Mouse (Mus musculus) mature B cell (primary cell): Measurements from ENCODE around the gene Elp5.

ENCODE experiments used
- in situ Hi-C: fragments of 300-500 bp; cut with MboI; formaldehyde crosslinking; loops from 2 replicates; pipeline ENCODE4 v1.14.3; 2019

Gene Elp5

GRCm38 (mm10) chr11:69982225-69982624 lies at the start of gene Elp5:
Elp5 (minus strand) TSS chr11:69982517.
- in situ Hi-C loops, result no loop called here

GRCm38 (mm10) chr11:70031321-70031670 lies 49.0 kb upstream of the Elp5 start:
- in situ Hi-C loops, result no loop called here

GRCm38 (mm10) chr11:70030651-70031320 lies 48.5 kb upstream of the Elp5 start:
- in situ Hi-C loops, result no loop called here

GRCm38 (mm10) chr11:70029829-70030550 lies 47.7 kb upstream of the Elp5 start:
- in situ Hi-C loops, result no loop called here

GRCm38 (mm10) chr11:70029130-70029801 lies 46.9 kb upstream of the Elp5 start:
- in situ Hi-C loops, result no loop called here

GRCm38 (mm10) chr11:70028401-70029129 lies 46.2 kb upstream of the Elp5 start:
- in situ Hi-C loops, result no loop called here

DNA sequence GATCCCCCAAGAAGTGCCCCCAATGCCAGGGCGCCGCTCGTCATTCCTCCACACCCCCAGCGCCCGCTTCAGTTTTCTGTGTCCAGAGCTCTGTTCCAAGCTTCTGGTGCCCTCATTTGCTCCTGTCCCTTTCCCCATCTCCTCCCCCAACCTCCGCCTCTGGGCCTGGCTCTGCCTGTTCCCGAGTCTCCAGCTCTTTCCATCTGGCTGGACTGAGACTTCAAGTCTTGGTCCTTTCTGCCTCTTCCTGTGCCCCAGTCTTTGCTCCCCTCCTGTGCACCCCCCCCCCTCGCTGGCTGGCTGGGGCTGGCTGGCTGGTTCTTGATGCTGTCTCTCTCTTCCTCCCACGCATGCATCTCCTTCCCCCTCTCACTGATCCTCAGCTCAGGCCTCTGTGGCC lies 45.1 kb upstream of the Elp5 start:
- in situ Hi-C loops, result no loop called here

DNA sequence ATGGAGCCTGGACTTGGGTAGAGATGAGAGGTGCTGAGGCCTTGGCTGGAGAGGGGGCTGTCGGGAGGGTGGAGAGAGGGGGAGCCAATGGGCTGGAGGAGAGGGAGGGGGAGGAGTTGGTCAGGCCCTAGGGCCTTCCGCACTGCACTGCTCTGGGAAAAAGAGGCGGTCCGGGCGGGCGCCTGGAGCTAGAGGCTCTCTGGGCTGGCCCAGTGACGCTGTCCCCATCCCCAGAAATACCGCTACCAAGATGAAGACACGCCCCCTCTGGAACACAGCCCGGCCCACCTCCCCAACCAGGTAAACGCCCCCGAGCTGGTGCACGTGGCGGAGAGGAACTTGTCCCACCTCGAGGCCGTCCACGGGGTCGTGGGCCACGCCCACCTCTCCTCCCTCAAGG lies 44.4 kb upstream of the Elp5 start:
- in situ Hi-C loops, result no loop called here

DNA sequence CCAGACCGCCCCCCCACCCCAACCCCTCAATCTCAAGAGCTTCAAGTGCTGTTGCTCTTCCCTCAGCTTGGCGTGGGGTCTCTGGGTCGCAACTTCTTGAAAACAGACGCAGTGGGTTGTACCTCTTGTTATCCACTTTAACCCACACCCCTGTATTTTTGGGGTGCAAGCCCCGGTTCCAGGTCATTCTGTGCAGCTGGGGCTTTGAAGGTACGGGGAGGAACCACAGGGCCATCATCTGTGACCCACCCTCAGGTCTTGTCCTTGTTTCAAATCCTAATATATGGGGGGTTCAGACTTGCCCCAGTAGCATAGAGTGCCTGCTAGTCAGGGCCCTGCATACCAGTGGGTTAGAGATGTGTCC lies 41.8 kb upstream of the Elp5 start:
- in situ Hi-C loops, result loop anchor here (25.0 kb wide), 1 partner anchor 638 kb away; the partner anchor contains the start of genes Eno3, Pfn1 and Spag7

DNA sequence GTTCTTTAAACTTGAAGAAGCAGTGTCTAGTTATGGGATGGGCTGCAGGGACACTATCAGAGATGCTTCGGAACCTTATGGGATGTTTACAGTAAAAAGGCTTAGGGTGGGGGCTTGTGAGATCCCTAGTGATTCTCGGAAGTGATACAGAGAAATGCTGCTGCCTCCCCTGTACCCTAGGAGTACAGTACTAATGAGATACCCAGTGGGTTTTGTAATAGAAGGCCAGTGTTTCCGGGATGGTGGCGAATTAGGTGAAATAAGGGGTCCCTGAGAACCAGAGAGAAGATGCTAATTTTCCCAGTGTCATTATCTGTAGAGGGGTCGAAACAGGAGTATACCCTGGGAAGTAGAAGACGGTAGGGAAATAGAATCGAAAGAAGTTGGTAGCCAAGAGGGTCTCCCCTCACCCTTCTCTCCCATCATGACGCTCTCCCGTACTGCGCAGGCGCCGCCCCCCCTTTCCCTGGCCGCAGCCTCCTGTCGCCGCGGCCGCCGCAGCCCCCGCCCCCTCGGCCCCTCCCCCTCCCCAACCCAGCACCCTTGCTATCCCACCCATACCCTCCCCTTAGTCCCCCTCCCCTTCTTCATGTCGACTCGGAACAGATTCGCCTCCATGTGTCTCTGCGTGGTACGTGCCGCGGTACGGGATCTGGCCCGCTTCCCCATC lies 41.3 kb upstream of the Elp5 start:
- in situ Hi-C loops, result loop anchor here (25.0 kb wide), 1 partner anchor 639 kb away; the partner anchor contains the start of genes Eno3, Pfn1 and Spag7

- in situ Hi-C loops, result loop anchor here (25.0 kb wide), 1 partner anchor 641 kb away; the partner anchor contains the start of genes Eno3, Pfn1 and Spag7
These were observed 39.2 kb upstream of the Elp5 start for GRCm38 (mm10) chr11:70021264-70022132.

GRCm38 (mm10) chr11:70020731-70021263 lies 38.5 kb upstream of the Elp5 start:
- in situ Hi-C loops, result loop anchor here (25.0 kb wide), 1 partner anchor 642 kb away; the partner anchor contains the start of genes Eno3, Pfn1 and Spag7

DNA sequence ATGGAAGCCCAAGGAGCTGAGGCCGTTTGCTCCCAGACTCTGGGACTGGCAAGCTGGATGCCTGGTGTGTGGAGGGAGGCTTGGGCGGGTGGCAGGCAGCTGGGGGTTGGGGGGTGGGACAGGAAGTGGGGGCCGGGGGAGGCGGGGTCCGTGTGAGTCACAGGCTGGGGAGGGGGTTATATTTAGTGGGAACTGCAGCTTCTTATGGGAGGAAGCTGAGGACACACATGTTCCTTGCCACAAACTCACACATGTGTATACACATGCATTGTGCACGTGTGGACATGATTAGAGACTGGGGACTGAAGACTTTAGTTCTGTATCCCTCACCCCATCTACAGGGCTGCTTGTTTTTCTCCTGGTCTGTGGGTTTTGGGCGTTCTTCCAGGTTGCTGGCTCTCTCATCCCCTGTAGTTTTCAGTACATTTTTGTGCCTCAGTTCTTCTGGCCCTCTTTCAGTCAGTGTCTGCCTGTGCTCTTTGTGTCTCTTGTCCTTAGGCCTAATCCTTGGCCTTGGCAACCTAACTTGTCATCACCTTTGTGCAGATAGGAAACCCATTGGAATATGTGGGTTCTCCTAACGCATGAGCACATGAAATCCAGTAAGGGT lies 37.8 kb upstream of the Elp5 start:
- in situ Hi-C loops, result loop anchor here (25.0 kb wide), 1 partner anchor 642 kb away; the partner anchor contains the start of genes Eno3, Pfn1 and Spag7

GRCm38 (mm10) chr11:70019495-70020021 lies 37.2 kb upstream of the Elp5 start:
- in situ Hi-C loops, result loop anchor here (25.0 kb wide), 1 partner anchor 643 kb away; the partner anchor contains the start of genes Eno3, Pfn1 and Spag7

GRCm38 (mm10) chr11:70018131-70018990 lies 36.0 kb upstream of the Elp5 start:
- in situ Hi-C loops, result loop anchor here (25.0 kb wide), 1 partner anchor 644 kb away; the partner anchor contains the start of genes Eno3, Pfn1 and Spag7

DNA sequence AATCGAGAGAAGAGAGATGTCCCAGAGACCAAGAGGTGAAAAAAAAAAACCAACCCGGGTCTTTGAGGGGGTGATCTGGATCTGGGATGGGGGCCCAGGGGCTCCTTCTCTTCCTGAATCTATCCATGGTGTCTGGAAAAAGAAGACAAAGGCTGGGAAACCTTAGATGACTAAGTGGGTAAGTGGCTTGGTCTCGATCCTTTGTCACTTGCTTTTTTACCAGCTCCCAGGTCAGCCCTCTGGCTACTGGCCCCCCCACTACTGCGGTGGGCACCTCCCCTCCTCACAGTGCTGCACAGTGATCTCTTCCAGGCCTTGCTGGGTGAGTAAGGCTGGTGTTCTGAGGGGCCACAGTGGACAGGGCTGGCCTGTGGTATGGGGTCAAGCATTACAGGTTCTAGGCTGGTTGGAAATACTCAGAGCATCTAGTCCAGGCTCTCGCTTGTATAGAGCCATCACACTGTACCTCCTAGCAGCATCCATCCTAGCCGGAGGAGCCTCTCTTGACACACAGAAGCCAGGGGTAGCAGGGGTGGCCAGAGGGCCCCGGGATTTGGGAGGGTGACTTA lies 35.0 kb upstream of the Elp5 start:
- in situ Hi-C loops, result loop anchor here (25.0 kb wide), 1 partner anchor 645 kb away; the partner anchor contains the start of genes Eno3, Pfn1 and Spag7

- in situ Hi-C loops, result loop anchor here (25.0 kb wide), 1 partner anchor 646 kb away; the partner anchor contains the start of genes Eno3, Pfn1 and Spag7
These were observed 34.4 kb upstream of the Elp5 start, which contains the start of gene Dlg4 for GRCm38 (mm10) chr11:70016669-70017068. Dlg4 (plus strand) TSS chr11:70016942.
